Mouse (Mus musculus) embryo, embryonic 10 days (tissue): ENCODE measurements at regions not wholly inside any gene's neighbourhood (a gene's known extent, or its start where the extent isn't known, plus 50 kb on each side); places are given as distances from the start of the nearest gene placed in this dataset.

ENCODE experiments used
- DNase-seq: peaks from one replicate; pipeline ENCODE4 v3.0.0-alpha.2; 2015; ENCODE audit warnings: low spot score

GRCm38 (mm10) chr3:78077822-78078221 lies 1208.5 kb downstream of the Rapgef2 start:
- no peak for DNase-seq

- DNase-seq: no peak
Measured at GRCm38 (mm10) chr3:78077275-78077674, 1209.0 kb downstream of the Rapgef2 start.

- DNase-seq: no peak
Measured at GRCm38 (mm10) chr3:78073040-78073439, 1213.3 kb downstream of the Rapgef2 start.

- DNase-seq: no peak
Measured at GRCm38 (mm10) chr3:78067113-78067639, 1219.1 kb downstream of the Rapgef2 start.

GRCm38 (mm10) chr3:78066336-78066735 lies 1220.0 kb downstream of the Rapgef2 start:
- no peak for DNase-seq

GRCm38 (mm10) chr3:78062549-78062948 lies 1223.8 kb downstream of the Rapgef2 start:
- peak; percentile 8 for DNase-seq

GRCm38 (mm10) chr3:78059826-78060591 lies 1226.3 kb downstream of the Rapgef2 start:
- no peak for DNase-seq
